Mouse (Mus musculus): Measurements from ENCODE around the gene Ptprj. TPM values are rescaled to one million over a fixed set of nuclear protein-coding genes. Genes with fewer than 3 reads are reported as not detected.
A peak's percentile ranks its signal among the peaks of the same experiment; 100 is the strongest.

The Ptprj gene
- polyA plus RNA-seq (2016; fragmentation: Nextera tagmentation; extraction: Ambion mirVana) = 2.1 and 2.2 TPM in 2 replicates

- H3K27ac ChIP-seq (replicated peaks) = peak within 1 kb of the TSS; percentile 93
- peak within 1 kb of the TSS; percentile 88 for H3K4me3 ChIP-seq
- peaks cover 31% of the 10 kb centered on the region for H3K4me1 ChIP-seq
- under 1% methylated on average over 95 of the region's 100 CpGs for WGBS
- no peaks in the 10 kb centered on the region for H3K9me3 ChIP-seq (replicated peaks)
- DNase-seq (ENCODE audit: low spot score) = peak; percentile 80
- no peaks in the 10 kb centered on the region for H3K36me3 ChIP-seq
- peaks cover 15% of the 10 kb centered on the region for H3K27me3 ChIP-seq (ENCODE audit: low read depth, poor library complexity, severe bottlenecking)
Observed at GRCm38 (mm10) chr2:90580236-90581005, at the start of gene Ptprj. TSS of gene Ptprj (minus strand) at chr2:90580647.

DNA sequence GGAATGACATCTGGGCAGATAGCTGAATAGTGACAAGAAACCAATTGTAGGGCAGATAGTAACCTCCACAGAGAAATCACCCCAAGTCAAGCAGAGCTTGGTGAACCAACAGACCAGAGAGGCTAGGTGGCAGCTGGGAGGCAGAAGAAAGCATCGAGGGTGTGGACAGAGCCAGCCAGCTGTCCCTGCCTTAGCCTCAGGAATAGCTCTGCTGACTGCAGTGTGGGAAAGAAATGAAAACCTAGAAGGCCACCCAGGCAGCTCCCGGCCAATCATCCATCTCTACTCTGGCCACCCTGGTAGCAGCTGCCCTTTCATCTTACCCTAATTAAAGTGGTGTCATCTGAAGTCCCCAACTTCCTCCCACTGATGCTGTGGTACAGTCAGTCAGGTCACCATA lies 49.1 kb upstream of the Ptprj start:
- Histone ChIP-seq H3K27me3 (ENCODE audit: low read depth, poor library complexity, severe bottlenecking) (no peaks in the 10 kb centered on the region), H3K4me1 (no peaks in the 10 kb centered on the region), H3K27ac (replicated peaks) (no peak overlapping the region), H3K4me3 (no peak overlapping the region), H3K36me3 (no peaks in the 10 kb centered on the region), H3K9me3 (replicated peaks) (no peaks in the 10 kb centered on the region)
- 78% methylated on average over 2 of the region's 2 CpGs for WGBS
- DNase-seq (ENCODE audit: low spot score) = no peak

DNA sequence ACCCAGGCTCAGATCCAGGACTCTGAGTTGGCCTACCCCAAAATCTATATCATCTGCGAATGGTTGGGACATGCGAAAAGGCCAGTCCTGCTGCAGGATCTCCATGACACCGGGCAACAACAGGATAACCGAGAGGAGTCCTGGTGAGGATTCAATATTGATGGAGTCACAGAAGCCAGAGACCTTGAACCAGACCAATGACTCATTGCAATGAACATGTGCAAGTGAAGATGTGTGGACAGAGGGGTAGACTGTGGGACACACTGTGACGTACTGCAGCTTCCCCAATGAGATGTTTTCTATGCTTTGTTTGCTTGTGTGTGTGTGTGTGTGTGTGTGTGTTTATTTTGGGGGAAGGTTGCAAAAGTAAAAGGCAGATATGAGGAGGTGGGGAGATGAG lies 47.8 kb upstream of the Ptprj start:
- no peaks in the 10 kb centered on the region for H3K4me1 ChIP-seq
- no peaks in the 10 kb centered on the region for H3K36me3 ChIP-seq
- WGBS = 92% methylated on average over 5 of the region's 5 CpGs
- no peak for DNase-seq (ENCODE audit: low spot score)
- H3K9me3 ChIP-seq (replicated peaks) = no peaks in the 10 kb centered on the region
- H3K27me3 ChIP-seq (ENCODE audit: low read depth, poor library complexity, severe bottlenecking) = no peaks in the 10 kb centered on the region
- H3K27ac ChIP-seq (replicated peaks) = no peak overlapping the region
- no peak overlapping the region for H3K4me3 ChIP-seq

- Histone ChIP-seq H3K4me3 (no peak overlapping the region), H3K27me3 (ENCODE audit: low read depth, poor library complexity, severe bottlenecking) (no peaks in the 10 kb centered on the region), H3K27ac (replicated peaks) (no peak overlapping the region), H3K9me3 (replicated peaks) (no peaks in the 10 kb centered on the region), H3K36me3 (no peaks in the 10 kb centered on the region), H3K4me1 (peaks cover 2% of the 10 kb centered on the region)
- DNase-seq (ENCODE audit: low spot score) = peak; percentile 36
- 25% methylated on average over 6 of the region's 6 CpGs for WGBS
Observed at GRCm38 (mm10) chr2:90624920-90625319, 44.5 kb upstream of the Ptprj start.

DNA sequence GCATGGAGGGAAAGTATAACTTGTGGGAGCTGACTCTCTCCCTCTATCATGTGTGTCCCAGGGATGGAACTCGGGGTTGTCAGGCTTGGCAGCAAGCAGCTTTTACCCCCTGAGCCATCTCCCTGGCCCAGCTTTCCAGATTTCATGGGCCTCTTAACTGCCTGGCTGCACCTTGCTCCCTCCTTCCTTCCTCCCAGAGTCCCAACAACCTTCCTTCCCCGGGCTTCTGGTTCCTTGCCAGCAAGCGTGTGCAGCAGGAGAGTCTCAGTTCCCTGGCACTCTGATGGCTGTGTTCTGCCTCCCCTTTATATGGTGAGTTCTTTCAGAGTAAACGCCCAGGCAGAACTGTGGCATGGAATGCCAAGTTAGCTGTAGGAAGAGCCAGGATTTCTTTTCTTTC lies 43.9 kb upstream of the Ptprj start:
- H3K4me3 ChIP-seq = no peak overlapping the region
- no peak overlapping the region for H3K27ac ChIP-seq (replicated peaks)
- no peaks in the 10 kb centered on the region for H3K9me3 ChIP-seq (replicated peaks)
- H3K4me1 ChIP-seq = peaks cover 8% of the 10 kb centered on the region
- DNase-seq (ENCODE audit: low spot score) = no peak
- 50% methylated on average over 4 of the region's 4 CpGs for WGBS
- H3K36me3 ChIP-seq = no peaks in the 10 kb centered on the region
- no peaks in the 10 kb centered on the region for H3K27me3 ChIP-seq (ENCODE audit: low read depth, poor library complexity, severe bottlenecking)

DNA sequence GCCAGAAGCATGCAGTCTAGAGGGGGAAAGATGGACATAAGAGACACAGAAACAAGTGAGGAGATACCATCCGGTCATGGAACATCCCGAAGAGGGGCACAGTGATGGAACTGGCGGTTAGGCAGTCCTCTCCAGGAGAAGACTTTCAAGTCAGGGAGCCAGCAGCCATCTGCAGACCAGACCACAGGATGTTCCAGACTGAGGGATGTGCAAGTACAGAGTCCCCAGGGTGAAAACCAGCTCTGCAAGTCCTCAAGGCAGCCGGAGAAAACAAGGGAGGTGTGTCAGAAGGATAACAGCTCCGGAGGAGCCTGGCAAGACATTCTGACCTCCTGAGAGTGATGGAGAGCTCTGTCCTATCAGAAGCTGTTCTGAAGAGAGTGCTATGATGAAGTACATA lies 40.4 kb upstream of the Ptprj start:
- Histone ChIP-seq H3K4me3 (no peak overlapping the region), H3K27me3 (ENCODE audit: low read depth, poor library complexity, severe bottlenecking) (no peaks in the 10 kb centered on the region), H3K36me3 (no peaks in the 10 kb centered on the region), H3K4me1 (peaks cover 8% of the 10 kb centered on the region), H3K27ac (replicated peaks) (no peak overlapping the region), H3K9me3 (replicated peaks) (no peaks in the 10 kb centered on the region)
- WGBS = 78% methylated on average over 5 of the region's 5 CpGs
- DNase-seq (ENCODE audit: low spot score) = no peak

DNA sequence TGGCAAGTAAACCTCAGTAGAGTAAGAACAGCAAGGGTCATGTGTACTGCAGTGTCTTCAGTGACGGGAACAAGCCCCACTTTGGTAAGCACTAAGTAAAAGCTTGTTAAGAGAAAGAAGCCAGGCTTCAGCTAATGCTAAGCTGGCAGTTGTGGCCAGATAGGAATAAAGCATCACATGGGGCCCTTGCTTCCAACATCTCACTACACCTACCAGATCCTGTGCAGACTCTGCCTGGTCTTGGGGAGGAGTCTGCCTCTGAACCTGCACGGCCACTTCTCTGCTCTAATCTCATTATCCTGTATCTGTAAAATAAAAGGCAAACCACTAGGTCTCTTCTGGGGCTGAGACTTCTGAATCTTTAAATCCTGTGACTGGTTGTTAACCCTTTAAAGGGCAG lies 39.2 kb upstream of the Ptprj start:
- no peak overlapping the region for H3K27ac ChIP-seq (replicated peaks)
- 32% methylated on average over 2 of the region's 2 CpGs for WGBS
- no peaks in the 10 kb centered on the region for H3K36me3 ChIP-seq
- H3K27me3 ChIP-seq (ENCODE audit: low read depth, poor library complexity, severe bottlenecking) = no peaks in the 10 kb centered on the region
- no peak for DNase-seq (ENCODE audit: low spot score)
- peaks cover 8% of the 10 kb centered on the region for H3K4me1 ChIP-seq
- H3K9me3 ChIP-seq (replicated peaks) = no peaks in the 10 kb centered on the region
- no peak overlapping the region for H3K4me3 ChIP-seq

DNA sequence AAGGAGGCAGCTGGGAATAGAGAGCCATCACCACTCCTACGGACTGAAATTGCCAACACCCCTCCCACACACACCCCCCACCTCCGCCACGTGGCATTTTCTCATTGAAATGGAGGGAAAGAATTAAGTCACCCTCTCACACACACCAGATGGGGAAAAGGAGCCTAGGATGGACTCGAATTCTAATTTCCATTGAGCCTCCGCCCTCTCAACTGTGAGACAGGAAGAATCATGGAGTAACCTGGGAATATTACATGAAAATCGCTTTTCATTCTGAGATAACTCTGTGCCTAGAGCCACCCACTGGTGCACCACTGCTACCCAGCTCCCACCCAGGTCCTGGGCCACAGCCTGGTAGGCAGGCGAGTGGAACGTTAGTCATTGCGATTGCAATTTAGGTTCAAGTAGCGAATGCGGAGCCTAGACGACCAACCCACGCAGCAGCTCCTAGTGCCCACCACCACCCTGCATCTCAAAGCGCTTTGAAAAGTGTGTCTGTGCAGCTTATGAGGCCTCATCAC lies 34.3 kb upstream of the Ptprj start:
- Histone ChIP-seq H3K4me3 (no peak overlapping the region), H3K4me1 (peaks cover 4% of the 10 kb centered on the region), H3K27ac (replicated peaks) (no peak overlapping the region), H3K27me3 (ENCODE audit: low read depth, poor library complexity, severe bottlenecking) (no peaks in the 10 kb centered on the region), H3K36me3 (no peaks in the 10 kb centered on the region), H3K9me3 (replicated peaks) (no peaks in the 10 kb centered on the region)
- no peak for DNase-seq (ENCODE audit: low spot score)
- WGBS = 85% methylated on average over 14 of the region's 14 CpGs

DNA sequence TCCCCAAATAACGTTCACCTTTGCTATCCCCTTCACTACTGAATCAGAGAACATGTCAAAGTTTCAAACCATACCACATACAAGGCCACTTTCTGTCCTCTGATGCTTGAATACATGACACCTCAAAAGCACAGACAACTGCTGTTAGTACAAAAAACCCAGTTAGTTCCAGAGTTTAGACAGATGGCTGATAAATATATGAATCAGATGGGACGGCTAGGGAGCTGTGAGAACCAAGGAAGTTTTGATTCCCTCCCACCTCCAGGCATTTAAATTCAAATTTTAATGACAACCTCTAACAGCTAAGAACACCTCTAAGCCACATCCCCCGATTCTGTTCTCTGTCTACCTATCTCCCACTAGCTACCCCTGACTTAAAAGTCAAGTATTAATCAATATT lies 33.1 kb upstream of the Ptprj start:
- Histone ChIP-seq H3K27me3 (ENCODE audit: low read depth, poor library complexity, severe bottlenecking) (no peaks in the 10 kb centered on the region), H3K9me3 (replicated peaks) (no peaks in the 10 kb centered on the region), H3K4me1 (no peaks in the 10 kb centered on the region), H3K27ac (replicated peaks) (no peak overlapping the region), H3K36me3 (no peaks in the 10 kb centered on the region), H3K4me3 (no peak overlapping the region)
- WGBS = 78% methylated on average over 3 of the region's 3 CpGs
- no peak for DNase-seq (ENCODE audit: low spot score)

- Histone ChIP-seq H3K4me3 (no peak overlapping the region), H3K27me3 (ENCODE audit: low read depth, poor library complexity, severe bottlenecking) (no peaks in the 10 kb centered on the region), H3K9me3 (replicated peaks) (no peaks in the 10 kb centered on the region), H3K27ac (replicated peaks) (no peak overlapping the region), H3K36me3 (no peaks in the 10 kb centered on the region), H3K4me1 (no peaks in the 10 kb centered on the region)
- WGBS = 86% methylated on average over 2 of the region's 2 CpGs
- DNase-seq (ENCODE audit: low spot score) = no peak
Observed at GRCm38 (mm10) chr2:90613006-90613405, 32.6 kb upstream of the Ptprj start.

GRCm38 (mm10) chr2:90611959-90612571 lies 31.6 kb upstream of the Ptprj start:
- DNase-seq (ENCODE audit: low spot score) = no peak
- 88% methylated on average over 10 of the region's 10 CpGs for WGBS
- H3K27ac ChIP-seq (replicated peaks) = no peak overlapping the region
- H3K4me1 ChIP-seq = no peaks in the 10 kb centered on the region
- no peaks in the 10 kb centered on the region for H3K27me3 ChIP-seq (ENCODE audit: low read depth, poor library complexity, severe bottlenecking)
- H3K9me3 ChIP-seq (replicated peaks) = no peaks in the 10 kb centered on the region
- H3K4me3 ChIP-seq = no peak overlapping the region
- no peaks in the 10 kb centered on the region for H3K36me3 ChIP-seq

- Histone ChIP-seq H3K4me3 (no peak overlapping the region), H3K36me3 (no peaks in the 10 kb centered on the region), H3K4me1 (no peaks in the 10 kb centered on the region), H3K27ac (replicated peaks) (no peak overlapping the region), H3K9me3 (replicated peaks) (no peaks in the 10 kb centered on the region), H3K27me3 (ENCODE audit: low read depth, poor library complexity, severe bottlenecking) (no peaks in the 10 kb centered on the region)
- 91% methylated on average over 3 of the region's 3 CpGs for WGBS
- no peak for DNase-seq (ENCODE audit: low spot score)
Observed at GRCm38 (mm10) chr2:90601056-90601455, 20.6 kb upstream of the Ptprj start.

DNA sequence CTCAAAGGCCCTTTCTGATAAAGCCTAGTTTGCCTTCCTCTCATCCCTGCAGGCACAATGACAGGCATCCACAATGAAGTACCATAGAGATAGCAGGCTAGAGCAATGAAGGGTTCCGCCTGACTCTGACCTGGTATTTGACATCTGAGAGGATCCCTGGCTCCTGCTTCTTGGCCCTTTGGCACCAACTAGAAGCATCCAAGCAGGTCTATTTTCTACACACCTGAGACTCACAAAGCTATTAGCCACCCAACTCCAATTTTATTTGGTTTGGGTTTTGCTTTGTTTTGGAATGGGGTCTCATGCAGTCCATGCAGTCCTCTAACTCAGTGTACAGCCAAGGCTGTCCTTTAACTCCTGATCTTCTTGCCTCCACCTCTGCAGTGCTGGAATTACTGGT lies 7.7 kb upstream of the Ptprj start:
- Histone ChIP-seq H3K4me1 (peaks cover 10% of the 10 kb centered on the region), H3K36me3 (no peaks in the 10 kb centered on the region), H3K9me3 (replicated peaks) (peaks cover 3% of the 10 kb centered on the region; the same call in 1 of the 2 replicates), H3K27ac (replicated peaks) (no peak overlapping the region), H3K27me3 (ENCODE audit: low read depth, poor library complexity, severe bottlenecking) (peaks cover 1% of the 10 kb centered on the region; the same call in 1 of the 2 replicates), H3K4me3 (no peak overlapping the region)
- 91% methylated on average over 1 of the region's 1 CpGs for WGBS
- no peak for DNase-seq (ENCODE audit: low spot score)

Data from midbrain, embryonic 10.5 days (tissue).